Mouse (Mus musculus): ENCODE measurements around the gene Fcor. TPM values are rescaled to one million over a fixed set of nuclear protein-coding genes. Genes with fewer than 3 reads are reported as not detected.

The Fcor gene
- polyA plus RNA-seq, 2 experiments = 1.4 to 3.5 TPM

GRCm38 (mm10) chr8:3664405-3664804, 7.8 kb downstream of the Fcor start:
- Histone ChIP-seq H3K4me2 (ENCODE audit: low read depth) (no peak overlapping the region), H3K27ac (no peak overlapping the region), H3K4me1 (replicated peaks; ENCODE audit: control insufficient read depth in 2 of 2, insufficient read depth in 2 of 2, low read length in 1 of 2) (no peaks in the 10 kb centered on the region), H3K36me3 (replicated peaks; ENCODE audit: control insufficient read depth, insufficient read depth, low read depth) (no peaks in the 10 kb centered on the region), H3K9ac (replicated peaks) (no peak overlapping the region), H3K9me3 (ENCODE audit: control insufficient read depth, low read length) (no peaks in the 10 kb centered on the region), H3K4me3 (ENCODE audit: insufficient read depth in 1 of 2, low read depth in 2 of 2, low read length in 2 of 2) (no peak overlapping the region), H3K27me3 (ENCODE audit: control insufficient read depth, insufficient read depth, low read length) (no peaks in the 10 kb centered on the region)
- 22% methylated on average over 5 of the region's 5 CpGs for whole genome bisulfite sequencing (ENCODE audit: insufficient replicate concordance)
- no peak for DNase-seq (ENCODE audit: low read depth in 3 of 3, low spot score in 3 of 3)
- ATAC-seq (ENCODE audit: insufficient read depth) = peak; percentile 35; the same call in 1 of the 2 replicates
- TF ChIP-seq EP300 (IDR thresholded peaks at IDR 0.05; ENCODE audit: low read depth) (no peak), CTCF (IDR thresholded peaks at IDR 0.05; ENCODE audit: low read depth) (no peak)

- no peaks in the 10 kb centered on the region for H3K4me1 ChIP-seq (replicated peaks; ENCODE audit: control insufficient read depth in 2 of 2, insufficient read depth in 2 of 2, low read length in 1 of 2)
- WGBS (ENCODE audit: insufficient replicate concordance) = 29% methylated on average over 8 of the region's 8 CpGs
- ATAC-seq (ENCODE audit: insufficient read depth) (no peak), DNase-seq (ENCODE audit: low read depth in 3 of 3, low spot score in 3 of 3) (no peak)
- no peak overlapping the region for H3K27ac ChIP-seq
- H3K4me2 ChIP-seq (ENCODE audit: low read depth) = no peak overlapping the region
- H3K9ac ChIP-seq (replicated peaks) = no peak overlapping the region
- no peaks in the 10 kb centered on the region for H3K27me3 ChIP-seq (ENCODE audit: control insufficient read depth, insufficient read depth, low read length)
- H3K9me3 ChIP-seq (ENCODE audit: control insufficient read depth, low read length) = no peaks in the 10 kb centered on the region
- no peaks in the 10 kb centered on the region for H3K36me3 ChIP-seq (replicated peaks; ENCODE audit: control insufficient read depth, insufficient read depth, low read depth)
- no peak overlapping the region for H3K4me3 ChIP-seq (ENCODE audit: insufficient read depth in 1 of 2, low read depth in 2 of 2, low read length in 2 of 2)
- no peak for TF ChIP-seq EP300 (IDR thresholded peaks at IDR 0.05; ENCODE audit: low read depth)
- TF ChIP-seq CTCF (IDR thresholded peaks at IDR 0.05; ENCODE audit: low read depth) = no peak
Measured at GRCm38 (mm10) chr8:3660889-3661288, 11.3 kb downstream of the Fcor start.

DNA sequence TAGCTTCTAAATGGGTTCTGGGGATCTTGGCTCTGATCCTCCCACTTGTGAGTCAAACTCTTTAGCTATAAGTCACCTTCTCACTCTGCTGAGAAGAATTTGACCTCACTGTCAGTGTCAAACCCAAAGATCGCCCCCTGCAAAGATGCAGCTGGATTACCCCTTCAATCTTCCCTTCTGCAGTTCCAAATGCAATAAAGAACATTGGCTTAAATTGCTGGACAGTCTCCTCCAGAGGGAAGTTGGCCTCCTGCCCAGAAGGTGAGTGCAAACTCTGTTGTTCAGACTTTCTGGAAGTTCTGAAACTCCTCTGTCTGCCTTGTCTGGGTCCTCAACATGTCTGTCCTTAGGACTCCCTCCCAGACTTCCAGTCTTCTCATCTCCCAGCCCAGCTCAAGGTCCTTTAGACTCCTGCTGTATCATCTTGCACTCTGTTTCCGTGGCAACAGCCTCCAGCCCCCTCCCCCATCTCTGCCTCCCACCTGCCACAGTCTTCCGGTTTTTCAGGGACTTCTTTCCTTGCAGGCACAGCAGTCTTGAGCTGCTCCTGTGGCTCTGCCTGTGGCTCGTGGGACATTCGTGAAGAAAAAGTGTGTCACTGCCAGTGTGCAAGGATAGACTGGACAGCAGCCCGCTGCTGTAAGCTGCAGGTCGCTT, 15.3 kb downstream of the Fcor start:
- no peak overlapping the region for H3K27ac ChIP-seq
- no peak overlapping the region for H3K4me2 ChIP-seq (ENCODE audit: low read depth)
- H3K27me3 ChIP-seq (ENCODE audit: control insufficient read depth, insufficient read depth, low read length) = no peaks in the 10 kb centered on the region
- H3K4me3 ChIP-seq (ENCODE audit: insufficient read depth in 1 of 2, low read depth in 2 of 2, low read length in 2 of 2) = no peak overlapping the region
- H3K4me1 ChIP-seq (replicated peaks; ENCODE audit: control insufficient read depth in 2 of 2, insufficient read depth in 2 of 2, low read length in 1 of 2) = peaks cover 0 to 2% of the 10 kb centered on the region in 2 experiments; a peak in 1 of 4 replicates
- H3K9me3 ChIP-seq (ENCODE audit: control insufficient read depth, low read length) = no peaks in the 10 kb centered on the region
- H3K36me3 ChIP-seq (replicated peaks; ENCODE audit: control insufficient read depth, insufficient read depth, low read depth) = no peaks in the 10 kb centered on the region
- TF ChIP-seq EP300 (IDR thresholded peaks at IDR 0.05; ENCODE audit: low read depth) = no peak
- TF ChIP-seq CTCF (IDR thresholded peaks at IDR 0.05; ENCODE audit: low read depth) = no peak
- 19% methylated on average over 7 of the region's 7 CpGs for WGBS (ENCODE audit: insufficient replicate concordance)
- DNase-seq (ENCODE audit: low read depth in 3 of 3, low spot score in 3 of 3) = no peak
- H3K9ac ChIP-seq (replicated peaks) = no peak overlapping the region
- ATAC-seq (ENCODE audit: insufficient read depth) = no peak

DNA sequence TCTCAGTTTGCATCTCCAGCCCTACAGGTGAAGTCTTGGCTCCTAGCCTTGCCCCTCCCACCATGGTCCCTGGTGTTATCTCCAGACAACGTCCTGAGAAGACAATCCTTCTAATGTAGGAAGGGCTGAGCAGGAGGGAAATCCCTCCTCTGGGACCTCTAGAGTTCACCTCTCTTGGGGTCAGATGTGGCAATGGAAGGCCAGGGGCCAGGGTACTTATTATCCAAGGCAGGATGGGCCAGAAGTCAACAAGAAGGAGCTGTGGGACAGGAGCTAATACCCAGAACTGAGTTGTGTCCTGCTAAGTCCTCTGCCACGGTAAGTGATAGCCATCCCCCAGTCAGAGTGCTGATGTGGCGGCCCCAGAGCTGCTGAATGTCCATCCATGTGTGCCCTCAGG, 16.6 kb downstream of the Fcor start, which contains the start of gene Retn:
Gene Retn (plus strand): TSS at position 245 of the 400 bp plus-strand sequence.
- no peak for DNase-seq (ENCODE audit: low read depth in 3 of 3, low spot score in 3 of 3)
- TF ChIP-seq CTCF (IDR thresholded peaks at IDR 0.05; ENCODE audit: low read depth) (no peak), EP300 (IDR thresholded peaks at IDR 0.05; ENCODE audit: low read depth) (no peak)
- no peaks in the 10 kb centered on the region for H3K27me3 ChIP-seq (ENCODE audit: control insufficient read depth, insufficient read depth, low read length)
- no peak within 1 kb of the TSS for H3K4me3 ChIP-seq (ENCODE audit: insufficient read depth in 1 of 2, low read depth in 2 of 2, low read length in 2 of 2)
- H3K9me3 ChIP-seq (ENCODE audit: control insufficient read depth, low read length) = no peaks in the 10 kb centered on the region
- WGBS (ENCODE audit: insufficient replicate concordance) = 50% methylated on average over 3 of the region's 3 CpGs
- no peak within 1 kb of the TSS for H3K4me2 ChIP-seq (ENCODE audit: low read depth)
- peaks cover 0 to 2% of the 10 kb centered on the region in 2 experiments; a peak in 1 of 4 replicates for H3K4me1 ChIP-seq (replicated peaks; ENCODE audit: control insufficient read depth in 2 of 2, insufficient read depth in 2 of 2, low read length in 1 of 2)
- no peak within 1 kb of the TSS for H3K27ac ChIP-seq
- no peaks in the 10 kb centered on the region for H3K36me3 ChIP-seq (replicated peaks; ENCODE audit: control insufficient read depth, insufficient read depth, low read depth)
- ATAC-seq (ENCODE audit: insufficient read depth) = no peak
- H3K9ac ChIP-seq (replicated peaks) = no peak within 1 kb of the TSS

GRCm38 (mm10) chr8:3654726-3655508, 17.2 kb downstream of the Fcor start:
- H3K36me3 ChIP-seq (replicated peaks; ENCODE audit: control insufficient read depth, insufficient read depth, low read depth) = no peaks in the 10 kb centered on the region
- no peak overlapping the region for H3K4me2 ChIP-seq (ENCODE audit: low read depth)
- H3K4me3 ChIP-seq (ENCODE audit: insufficient read depth in 1 of 2, low read depth in 2 of 2, low read length in 2 of 2) = no peak overlapping the region
- 63% methylated on average over 11 of the region's 11 CpGs for WGBS (ENCODE audit: insufficient replicate concordance)
- TF ChIP-seq CTCF (IDR thresholded peaks at IDR 0.05; ENCODE audit: low read depth) = no peak
- DNase-seq (ENCODE audit: low read depth in 3 of 3, low spot score in 3 of 3) (no peak), ATAC-seq (ENCODE audit: insufficient read depth) (no peak)
- no peak overlapping the region for H3K27ac ChIP-seq
- H3K4me1 ChIP-seq (replicated peaks; ENCODE audit: control insufficient read depth in 2 of 2, insufficient read depth in 2 of 2, low read length in 1 of 2) = peaks cover 0 to 2% of the 10 kb centered on the region in 2 experiments; a peak in 1 of 4 replicates
- no peaks in the 10 kb centered on the region for H3K27me3 ChIP-seq (ENCODE audit: control insufficient read depth, insufficient read depth, low read length)
- no peaks in the 10 kb centered on the region for H3K9me3 ChIP-seq (ENCODE audit: control insufficient read depth, low read length)
- no peak overlapping the region for H3K9ac ChIP-seq (replicated peaks)
